In the genomic region with DNA sequence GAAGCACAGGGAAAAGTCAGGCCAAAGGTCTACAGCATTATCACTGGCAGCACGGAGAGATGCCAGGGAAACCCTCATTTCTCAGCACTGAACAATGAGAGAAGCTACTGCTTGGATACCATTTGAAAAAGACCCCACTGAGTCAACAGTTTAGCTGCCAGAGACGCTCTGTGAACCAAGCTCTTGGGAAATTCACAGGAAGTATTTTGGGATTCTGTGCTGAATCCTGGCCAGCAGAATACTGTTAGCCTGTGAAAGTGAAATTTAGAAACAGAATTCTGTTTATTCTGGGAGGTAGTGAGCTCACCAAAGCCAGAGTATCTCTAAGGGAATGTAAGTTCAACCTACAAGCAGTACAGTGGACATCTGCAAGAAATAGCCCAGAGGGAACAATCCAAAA, we compare ENCODE assay signal across 17 mouse cellular contexts.
DNase-seq lines count a peak whose midpoint lies in the region; ATAC-seq and TF ChIP-seq lines count a peak whose summit lies in the region.
"Had no signal": no experiment of that assay in that cellular context is flagged by ENCODE, and none has a peak within 500 bp of the region (broad histone marks: within the 10 kb centered on the region; RNA-seq: fewer than 3 reads in every experiment).

No protein-coding gene starts in this region.

- TF ChIP-seq CTCF in midbrain, postnatal 0 days (IDR thresholded peaks at IDR 0.05) = no peak

- H3K27ac ChIP-seq in midbrain, postnatal 0 days (ENCODE audit: low read depth, low read length) = no peak overlapping the region
- H3K27ac ChIP-seq in midbrain, embryonic 15.5 days = no peak overlapping the region
- H3K27ac ChIP-seq in kidney, embryonic 16.5 days (ENCODE audit: low read length) = no peak overlapping the region
- H3K27ac ChIP-seq: kidney, postnatal 0 days; neural tube, embryonic 12.5 days had no signal

- WGBS in midbrain, postnatal 0 days = 48% methylated on average over 2 of the region's 2 CpGs
- 52% methylated on average over 2 of the region's 2 CpGs for WGBS in midbrain, embryonic 15.5 days
- 77% methylated on average over 2 of the region's 2 CpGs for WGBS in kidney, embryonic 16.5 days

- H3K9me3 ChIP-seq in midbrain, postnatal 0 days (ENCODE audit: low read length) = no peaks in the 10 kb centered on the region
- H3K9me3 ChIP-seq in midbrain, embryonic 15.5 days = no peaks in the 10 kb centered on the region
- no peaks in the 10 kb centered on the region for H3K9me3 ChIP-seq in kidney, embryonic 16.5 days (ENCODE audit: low read length)
- H3K9me3 ChIP-seq: neural tube, embryonic 12.5 days had no signal

- no peak overlapping the region for H3K9ac ChIP-seq in midbrain, postnatal 0 days (replicated peaks; ENCODE audit: low read length, poor library complexity, severe bottlenecking)
- no peak overlapping the region for H3K9ac ChIP-seq in midbrain, embryonic 15.5 days
- H3K9ac ChIP-seq in kidney, embryonic 16.5 days (replicated peaks; ENCODE audit: low read length) = no peak overlapping the region
- H3K9ac ChIP-seq: liver, postnatal 0 days; neural tube, embryonic 12.5 days had no signal

- peak; percentile 8 for DNase-seq in cerebellum, adult 9-11 months
- no peak for DNase-seq in cerebellum, adult 8-10 months
- peak; percentile 30 for DNase-seq in midbrain, postnatal 0 days (ENCODE audit: low spot score)
- DNase-seq in left cerebral cortex, postnatal 36 days (ENCODE audit: low spot score in 2 of 2) = peak; percentile 33 to 43
- DNase-seq in urinary bladder, postnatal 14 days (ENCODE audit: low spot score) = no peak
- no peak for DNase-seq in heart, adult 18-20 months
- DNase-seq: heart, adult 11 months; liver, postnatal 0 days; lung, postnatal 4 days; thymus, postnatal 25 days had no signal

- no peak overlapping the region for H3K4me3 ChIP-seq in midbrain, postnatal 0 days (ENCODE audit: low read depth, low read length)
- H3K4me3 ChIP-seq in midbrain, embryonic 15.5 days = no peak overlapping the region
- H3K4me3 ChIP-seq in kidney, embryonic 16.5 days (ENCODE audit: low read length) = no peak overlapping the region
- H3K4me3 ChIP-seq: neural tube, embryonic 12.5 days had no signal

- H3K36me3 ChIP-seq in midbrain, postnatal 0 days (ENCODE audit: insufficient read depth, low read length) = no peaks in the 10 kb centered on the region
- H3K36me3 ChIP-seq in midbrain, embryonic 15.5 days (replicated peaks) = no peaks in the 10 kb centered on the region
- no peaks in the 10 kb centered on the region for H3K36me3 ChIP-seq in kidney, embryonic 16.5 days (ENCODE audit: insufficient read depth, low read length)
- H3K36me3 ChIP-seq: neural tube, embryonic 12.5 days had no signal

- no peak for ATAC-seq in midbrain, postnatal 0 days (ENCODE audit: low FRiP score)
- no peak for ATAC-seq in midbrain, embryonic 15.5 days (replicated peaks)
- no peak for ATAC-seq in kidney, embryonic 16.5 days (ENCODE audit: low FRiP score, low TSS enrichment)
- ATAC-seq: forebrain, embryonic 16.5 days; inflammation-experienced regulatory T-cells, adult 6 months; liver, postnatal 0 days; midbrain, embryonic 16.5 days had no signal

- intact Hi-C loops in left cerebral cortex, postnatal 36 days (cut with DNase I) = no loop called here

- no peaks in the 10 kb centered on the region for H3K27me3 ChIP-seq in midbrain, postnatal 0 days (ENCODE audit: insufficient read depth, low read length)
- H3K27me3 ChIP-seq in midbrain, embryonic 15.5 days (replicated peaks) = no peaks in the 10 kb centered on the region
- H3K27me3 ChIP-seq in kidney, embryonic 16.5 days (ENCODE audit: insufficient read depth, low read length) = no peaks in the 10 kb centered on the region
- H3K27me3 ChIP-seq: neural tube, embryonic 12.5 days had no signal

- H3K4me2 ChIP-seq in midbrain, postnatal 0 days (ENCODE audit: low read depth, low read length, poor library complexity, severe bottlenecking) = no peak overlapping the region
- no peak overlapping the region for H3K4me2 ChIP-seq in midbrain, embryonic 15.5 days
- H3K4me2 ChIP-seq in kidney, embryonic 16.5 days (replicated peaks; ENCODE audit: low read depth, low read length) = no peak overlapping the region
- H3K4me2 ChIP-seq: neural tube, embryonic 12.5 days had no signal

- H3K4me1 ChIP-seq in midbrain, postnatal 0 days (ENCODE audit: insufficient read depth, low read length) = no peaks in the 10 kb centered on the region
- H3K4me1 ChIP-seq in midbrain, embryonic 15.5 days = no peaks in the 10 kb centered on the region
- H3K4me1 ChIP-seq in kidney, embryonic 16.5 days (ENCODE audit: insufficient read depth, low read length) = no peaks in the 10 kb centered on the region
- H3K4me1 ChIP-seq: neural tube, embryonic 12.5 days had no signal

Comparison
In these comparisons a context has a peak if more than half of its experiments do, and no peak if none do; other contexts are left out.
1. DNase-seq: peak in cerebellum, adult 9-11 months (single experiment), midbrain, postnatal 0 days (single experiment) and left cerebral cortex, postnatal 36 days (2 of 2); none in cerebellum, adult 8-10 months (single experiment), urinary bladder, postnatal 14 days (single experiment) and heart, adult 18-20 months (0 of 2).